Mouse (Mus musculus) megakaryocyte, adult 5-6 weeks (primary cell): ENCODE measurements around the gene Gm8914. TPM values are rescaled to one million over a fixed set of nuclear protein-coding genes. Genes with fewer than 3 reads are reported as not detected.
"Not testable (repeated sequence)": the region's sequence is repeated elsewhere in the genome, so short reads cannot be mapped to it uniquely, and the experiment has no call there.

ENCODE experiments used
- ATAC-seq: 2 replicates; pipeline ENCODE4 v1.8.0; 2016; ENCODE audit warnings: mild to moderate bottlenecking, inconsistent platforms; ENCODE audit not compliant: poor library complexity, severe bottlenecking
- total RNA-seq, 2 experiments: library from RNA; stranded (forward) in 1 of 2; stranded (reverse) in 1 of 2; fragments of 153-499, 151-499 nt in 1 of 2; fragments of 221-1000, 200-1000 nt in 1 of 2; gene quantifications; 2 replicates each; pipeline versions ENCODE4 v1.2.3 to v1.2.4; 2015 to 2017

Gene Gm8914
- total RNA-seq (2015) (not detected in 2 replicates), total RNA-seq (2017) (not detected in 2 replicates)

DNA sequence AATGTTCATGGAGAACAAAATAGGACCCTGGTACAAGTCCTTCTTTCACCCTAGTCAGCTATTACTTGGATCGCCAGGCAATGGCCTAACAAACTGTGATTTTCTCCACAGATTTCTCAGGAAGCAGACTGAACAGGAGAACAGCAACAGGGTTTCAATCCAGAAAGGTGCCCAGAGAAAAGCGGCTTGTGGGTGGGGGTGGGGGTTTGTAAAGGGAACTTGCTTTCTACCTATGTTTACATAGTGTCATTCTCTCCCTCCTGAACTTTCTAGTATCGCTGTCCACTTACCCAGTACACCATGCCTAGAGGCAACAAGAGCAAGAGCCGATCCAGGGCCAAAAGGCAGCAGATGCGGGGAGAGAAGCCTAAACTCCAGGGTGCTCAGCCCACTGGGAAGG is at the start of gene Gm8914:
Gm8914 (plus strand) TSS at position 301 of the 400 bp plus-strand sequence.
- ATAC-seq: not testable (repeated sequence)

Other genes with a start within 250 kb of the Gm8914 start
- gene Mageb2, start 148.4 kb upstream of the Gm8914 start, total RNA-seq (2015): not detected in 2 replicates
- not detected in 2 replicates for gene Mageb2, start 148.4 kb upstream of the Gm8914 start, total RNA-seq (2017)
- gene Gm5072, start 87.6 kb upstream of the Gm8914 start, total RNA-seq (2015): not detected in 2 replicates
- not detected in 2 replicates for gene Gm5072, start 87.6 kb upstream of the Gm8914 start, total RNA-seq (2017)
- gene 1700084M14Rik, start 95.8 kb downstream of the Gm8914 start, total RNA-seq (2015): not detected in 2 replicates
- not detected in 2 replicates for gene 1700084M14Rik, start 95.8 kb downstream of the Gm8914 start, total RNA-seq (2017)
- not detected in 2 replicates for gene Gm14781, start 152.1 kb downstream of the Gm8914 start, total RNA-seq (2015)
- not detected in 2 replicates for gene Gm14781, start 152.1 kb downstream of the Gm8914 start, total RNA-seq (2017)